Mouse (Mus musculus): ENCODE measurements around the gene Mex3a. TPM values are rescaled to one million over a fixed set of nuclear protein-coding genes. Genes with fewer than 3 reads are reported as not detected.

Gene Mex3a
- polyA plus RNA-seq, 1 experiment from 2014 or later = 20.4 TPM

DNA sequence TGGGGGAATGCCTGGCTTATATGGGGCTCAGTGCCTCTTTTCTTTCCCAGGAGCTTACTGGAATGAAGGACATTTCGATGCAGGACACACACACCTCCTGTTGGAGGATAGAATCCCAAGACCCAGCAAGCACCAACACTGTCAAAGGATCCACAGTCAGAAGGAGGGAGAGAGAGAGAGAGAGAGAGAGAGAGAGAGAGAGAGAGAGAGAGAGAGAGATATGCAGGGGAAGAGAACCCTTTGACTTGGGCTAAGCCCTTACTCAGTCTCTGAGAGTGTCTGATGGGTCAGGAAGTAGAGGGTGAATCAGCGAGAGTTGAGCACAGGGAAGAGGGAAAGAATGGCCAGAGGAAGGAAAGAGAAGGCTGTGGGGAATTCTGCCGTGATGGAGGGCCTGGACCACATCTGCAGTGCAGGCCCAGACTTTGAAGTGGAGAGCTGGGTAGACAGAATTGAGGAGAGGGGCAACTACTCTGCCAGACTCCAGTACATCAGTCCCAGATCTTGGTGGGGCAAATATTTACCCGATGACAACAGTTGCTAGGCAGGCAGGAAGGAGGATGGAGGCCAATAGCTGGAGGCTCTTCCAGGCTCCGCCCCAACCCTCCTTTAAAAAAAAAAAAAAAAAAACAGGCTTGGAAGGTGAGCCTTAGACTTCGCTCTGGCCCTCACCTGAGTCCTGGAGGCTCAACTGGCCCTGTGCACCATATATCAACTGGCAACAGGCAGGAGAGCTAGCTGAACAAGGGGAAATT, 19.9 kb upstream of the Mex3a start:
- WGBS = 34% methylated on average over 6 of the region's 6 CpGs
- Histone ChIP-seq H3K4me2 (ENCODE audit: low read length) (no peak overlapping the region), H3K36me3 (ENCODE audit: control insufficient read depth, insufficient read depth, low read length) (no peaks in the 10 kb centered on the region), H3K4me1 (ENCODE audit: control insufficient read depth, insufficient read depth, low read depth, low read length) (peaks cover 21% of the 10 kb centered on the region), H3K9me3 (ENCODE audit: control insufficient read depth, low read length) (no peaks in the 10 kb centered on the region), H3K4me3 (ENCODE audit: low read length) (no peak overlapping the region), H3K27ac (ENCODE audit: low read depth, low read length) (no peak overlapping the region), H3K27me3 (replicated peaks; ENCODE audit: control insufficient read depth, insufficient read depth, low read length) (no peaks in the 10 kb centered on the region), H3K9ac (ENCODE audit: low read depth, low read length) (no peak overlapping the region)
- no peak for ATAC-seq

- no peak overlapping the region for H3K4me3 ChIP-seq (ENCODE audit: low read length)
- peaks cover 21% of the 10 kb centered on the region for H3K4me1 ChIP-seq (ENCODE audit: control insufficient read depth, insufficient read depth, low read depth, low read length)
- H3K9ac ChIP-seq (ENCODE audit: low read depth, low read length) = no peak overlapping the region
- H3K9me3 ChIP-seq (ENCODE audit: control insufficient read depth, low read length) = no peaks in the 10 kb centered on the region
- no peaks in the 10 kb centered on the region for H3K27me3 ChIP-seq (replicated peaks; ENCODE audit: control insufficient read depth, insufficient read depth, low read length)
- ATAC-seq = no peak
- no peak overlapping the region for H3K4me2 ChIP-seq (ENCODE audit: low read length)
- 41% methylated on average over 15 of the region's 15 CpGs for WGBS
- no peak overlapping the region for H3K27ac ChIP-seq (ENCODE audit: low read depth, low read length)
- no peaks in the 10 kb centered on the region for H3K36me3 ChIP-seq (ENCODE audit: control insufficient read depth, insufficient read depth, low read length)
Observed at GRCm38 (mm10) chr3:88512896-88513545, 19.2 kb upstream of the Mex3a start.

DNA sequence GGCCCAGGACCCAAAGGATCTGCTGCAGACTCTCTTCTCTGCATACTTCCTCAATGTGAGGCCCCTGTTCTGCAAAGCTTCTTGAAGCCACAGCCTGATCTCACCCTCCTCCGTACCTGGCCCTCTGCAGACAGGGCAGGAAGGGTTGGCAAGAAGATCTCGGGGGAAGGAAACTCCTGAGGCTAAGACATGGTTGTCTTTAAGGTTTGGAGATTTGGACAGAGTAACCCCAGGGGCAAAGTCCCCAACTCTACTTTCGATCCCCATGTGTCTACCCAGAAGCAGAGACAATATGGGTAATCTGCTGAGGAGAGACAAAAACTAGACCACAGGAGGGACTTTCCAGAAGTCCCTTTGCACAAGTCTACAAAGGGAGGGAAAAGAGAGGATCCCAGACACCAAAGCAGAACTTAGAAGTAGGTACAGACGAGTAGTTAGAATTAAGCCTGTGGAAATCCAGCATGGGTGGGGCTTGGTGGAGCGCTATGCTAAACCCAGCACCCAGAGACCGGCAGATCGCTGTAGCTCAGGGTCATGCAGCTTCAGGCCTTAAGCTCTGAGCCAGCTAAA, 18.6 kb upstream of the Mex3a start:
- H3K27ac ChIP-seq (ENCODE audit: low read depth, low read length) = no peak overlapping the region
- ATAC-seq = no peak
- H3K9ac ChIP-seq (ENCODE audit: low read depth, low read length) = no peak overlapping the region
- no peaks in the 10 kb centered on the region for H3K36me3 ChIP-seq (ENCODE audit: control insufficient read depth, insufficient read depth, low read length)
- WGBS = 82% methylated on average over 7 of the region's 7 CpGs
- H3K4me2 ChIP-seq (ENCODE audit: low read length) = no peak overlapping the region
- no peak overlapping the region for H3K4me3 ChIP-seq (ENCODE audit: low read length)
- peaks cover 21% of the 10 kb centered on the region for H3K4me1 ChIP-seq (ENCODE audit: control insufficient read depth, insufficient read depth, low read depth, low read length)
- no peaks in the 10 kb centered on the region for H3K27me3 ChIP-seq (replicated peaks; ENCODE audit: control insufficient read depth, insufficient read depth, low read length)
- H3K9me3 ChIP-seq (ENCODE audit: control insufficient read depth, low read length) = no peaks in the 10 kb centered on the region

DNA sequence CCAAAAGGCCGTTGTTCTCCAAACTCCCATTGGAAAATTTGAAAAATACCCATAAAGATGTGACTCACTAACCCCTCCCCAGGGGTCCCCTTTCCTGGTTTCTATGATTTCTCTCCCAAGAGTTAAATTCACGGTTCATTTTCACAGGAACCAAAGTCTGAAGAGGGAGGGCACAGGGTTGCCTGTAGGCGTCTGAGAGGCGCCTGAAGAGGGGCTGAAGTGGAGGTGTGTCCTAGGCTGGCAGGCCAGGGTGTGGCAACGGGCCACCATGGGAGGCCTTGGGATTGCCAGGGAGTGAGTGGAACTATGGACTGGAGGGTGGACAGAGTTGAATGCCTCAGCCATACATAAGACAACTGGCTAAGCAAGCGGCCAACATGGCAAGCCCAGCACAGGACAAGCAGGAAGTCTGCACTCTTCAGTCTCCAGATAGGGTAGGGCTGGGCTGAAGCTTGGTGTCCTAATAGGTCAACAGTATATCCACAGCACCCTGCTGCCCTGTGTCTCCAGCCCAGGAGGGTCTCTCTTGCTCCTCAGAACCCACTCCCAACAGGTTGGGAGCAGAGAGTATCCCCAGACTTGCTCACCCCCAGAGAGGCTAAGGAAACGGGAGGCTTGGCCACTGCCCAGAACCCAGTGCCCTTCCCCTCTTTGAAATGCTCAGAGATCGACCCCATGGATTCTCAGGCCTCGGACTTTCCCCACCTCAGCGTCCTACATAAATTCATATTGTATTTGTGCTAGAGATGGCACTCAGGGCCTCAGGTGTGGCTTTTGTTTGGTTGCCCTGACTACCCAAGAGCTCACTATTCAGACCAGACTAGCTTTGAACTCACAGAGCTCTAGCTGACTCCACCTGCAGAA, 17.7 kb upstream of the Mex3a start:
- Histone ChIP-seq H3K4me2 (ENCODE audit: low read length) (no peak overlapping the region), H3K9ac (ENCODE audit: low read depth, low read length) (no peak overlapping the region), H3K9me3 (ENCODE audit: control insufficient read depth, low read length) (no peaks in the 10 kb centered on the region), H3K27me3 (replicated peaks; ENCODE audit: control insufficient read depth, insufficient read depth, low read length) (no peaks in the 10 kb centered on the region), H3K4me3 (ENCODE audit: low read length) (no peak overlapping the region), H3K27ac (ENCODE audit: low read depth, low read length) (no peak overlapping the region), H3K4me1 (ENCODE audit: control insufficient read depth, insufficient read depth, low read depth, low read length) (peaks cover 18% of the 10 kb centered on the region), H3K36me3 (ENCODE audit: control insufficient read depth, insufficient read depth, low read length) (no peaks in the 10 kb centered on the region)
- no peak for ATAC-seq
- 84% methylated on average over 10 of the region's 10 CpGs for WGBS

- Histone ChIP-seq H3K9ac (ENCODE audit: low read depth, low read length) (no peak overlapping the region), H3K27me3 (replicated peaks; ENCODE audit: control insufficient read depth, insufficient read depth, low read length) (no peaks in the 10 kb centered on the region), H3K4me3 (ENCODE audit: low read length) (no peak overlapping the region), H3K27ac (ENCODE audit: low read depth, low read length) (no peak overlapping the region), H3K36me3 (ENCODE audit: control insufficient read depth, insufficient read depth, low read length) (no peaks in the 10 kb centered on the region), H3K9me3 (ENCODE audit: control insufficient read depth, low read length) (no peaks in the 10 kb centered on the region), H3K4me1 (ENCODE audit: control insufficient read depth, insufficient read depth, low read depth, low read length) (peaks cover 12% of the 10 kb centered on the region), H3K4me2 (ENCODE audit: low read length) (no peak overlapping the region)
- no peak for ATAC-seq
- 100% methylated on average over 2 of the region's 2 CpGs for WGBS
Observed at GRCm38 (mm10) chr3:88515095-88515386, 17.2 kb upstream of the Mex3a start.

- no peak overlapping the region for H3K4me2 ChIP-seq (ENCODE audit: low read length)
- H3K9ac ChIP-seq (ENCODE audit: low read depth, low read length) = no peak overlapping the region
- no peaks in the 10 kb centered on the region for H3K36me3 ChIP-seq (ENCODE audit: control insufficient read depth, insufficient read depth, low read length)
- H3K4me3 ChIP-seq (ENCODE audit: low read length) = no peak overlapping the region
- peaks cover 6% of the 10 kb centered on the region; the same call in 1 of the 2 replicates for H3K4me1 ChIP-seq (ENCODE audit: control insufficient read depth, insufficient read depth, low read depth, low read length)
- H3K9me3 ChIP-seq (ENCODE audit: control insufficient read depth, low read length) = no peaks in the 10 kb centered on the region
- ATAC-seq = no peak
- 79% methylated on average over 2 of the region's 2 CpGs for WGBS
- H3K27ac ChIP-seq (ENCODE audit: low read depth, low read length) = no peak overlapping the region
- no peaks in the 10 kb centered on the region for H3K27me3 ChIP-seq (replicated peaks; ENCODE audit: control insufficient read depth, insufficient read depth, low read length)
Observed at GRCm38 (mm10) chr3:88516407-88516806, 15.8 kb upstream of the Mex3a start.

- H3K4me3 ChIP-seq (ENCODE audit: low read length) = no peak overlapping the region
- H3K27me3 ChIP-seq (replicated peaks; ENCODE audit: control insufficient read depth, insufficient read depth, low read length) = no peaks in the 10 kb centered on the region
- H3K4me2 ChIP-seq (ENCODE audit: low read length) = no peak overlapping the region
- H3K9ac ChIP-seq (ENCODE audit: low read depth, low read length) = no peak overlapping the region
- no peak for ATAC-seq
- H3K36me3 ChIP-seq (ENCODE audit: control insufficient read depth, insufficient read depth, low read length) = no peaks in the 10 kb centered on the region
- H3K4me1 ChIP-seq (ENCODE audit: control insufficient read depth, insufficient read depth, low read depth, low read length) = no peaks in the 10 kb centered on the region
- H3K27ac ChIP-seq (ENCODE audit: low read depth, low read length) = no peak overlapping the region
- no peaks in the 10 kb centered on the region for H3K9me3 ChIP-seq (ENCODE audit: control insufficient read depth, low read length)
- WGBS = 87% methylated on average over 4 of the region's 4 CpGs
Observed at GRCm38 (mm10) chr3:88518411-88518810, 13.8 kb upstream of the Mex3a start.

GRCm38 (mm10) chr3:88520078-88520477, 12.1 kb upstream of the Mex3a start:
- 79% methylated on average over 2 of the region's 2 CpGs for WGBS
- Histone ChIP-seq H3K4me3 (ENCODE audit: low read length) (no peak overlapping the region), H3K27ac (ENCODE audit: low read depth, low read length) (no peak overlapping the region), H3K4me2 (ENCODE audit: low read length) (no peak overlapping the region), H3K9me3 (ENCODE audit: control insufficient read depth, low read length) (no peaks in the 10 kb centered on the region), H3K36me3 (ENCODE audit: control insufficient read depth, insufficient read depth, low read length) (no peaks in the 10 kb centered on the region), H3K27me3 (replicated peaks; ENCODE audit: control insufficient read depth, insufficient read depth, low read length) (no peaks in the 10 kb centered on the region), H3K9ac (ENCODE audit: low read depth, low read length) (no peak overlapping the region), H3K4me1 (ENCODE audit: control insufficient read depth, insufficient read depth, low read depth, low read length) (no peaks in the 10 kb centered on the region)
- ATAC-seq = no peak

DNA sequence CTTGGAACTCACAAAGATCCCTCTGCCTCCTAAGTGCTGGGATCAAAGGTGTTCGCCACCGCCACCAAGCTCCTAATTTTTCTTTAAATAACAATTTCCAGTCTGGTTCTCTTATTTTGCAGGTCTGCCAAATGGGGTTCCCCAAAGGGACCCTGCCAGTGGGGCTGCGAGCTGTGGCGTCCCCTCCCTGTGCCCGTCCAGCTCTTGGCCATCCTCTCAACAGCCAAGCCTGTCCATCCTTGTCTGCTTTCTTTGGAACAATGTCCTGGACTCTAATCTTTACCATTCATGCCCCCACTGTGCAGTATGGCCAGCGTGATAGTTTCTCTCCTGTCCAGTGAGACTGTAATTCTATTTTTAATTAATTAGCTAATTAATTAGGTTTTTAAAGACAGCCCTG, 11.0 kb upstream of the Mex3a start:
- H3K9me3 ChIP-seq (ENCODE audit: control insufficient read depth, low read length) = no peaks in the 10 kb centered on the region
- no peaks in the 10 kb centered on the region for H3K36me3 ChIP-seq (ENCODE audit: control insufficient read depth, insufficient read depth, low read length)
- no peak overlapping the region for H3K27ac ChIP-seq (ENCODE audit: low read depth, low read length)
- H3K27me3 ChIP-seq (replicated peaks; ENCODE audit: control insufficient read depth, insufficient read depth, low read length) = no peaks in the 10 kb centered on the region
- WGBS = 87% methylated on average over 6 of the region's 6 CpGs
- no peak overlapping the region for H3K9ac ChIP-seq (ENCODE audit: low read depth, low read length)
- peaks cover 4% of the 10 kb centered on the region for H3K4me1 ChIP-seq (ENCODE audit: control insufficient read depth, insufficient read depth, low read depth, low read length)
- H3K4me2 ChIP-seq (ENCODE audit: low read length) = no peak overlapping the region
- ATAC-seq = no peak
- no peak overlapping the region for H3K4me3 ChIP-seq (ENCODE audit: low read length)
